Mouse (Mus musculus) c-Kit-positive CD71-positive TER-119-positive erythroid progenitor cells, embryonic 14.5 days (primary cell): ENCODE data around the gene Tubgcp3.
"Not testable (repeated sequence)": the region's sequence is repeated elsewhere in the genome, so short reads cannot be mapped to it uniquely, and the experiment has no call there.

ENCODE experiments used
- DNase-seq: peaks from one replicate; pipeline ENCODE4 v3.0.0-alpha.2; 2013; ENCODE audit warnings: low spot score

The Tubgcp3 gene

GRCm38 (mm10) chr8:12641527-12641926 lies 30.5 kb downstream of the Tubgcp3 start:
- no peak for DNase-seq

DNA sequence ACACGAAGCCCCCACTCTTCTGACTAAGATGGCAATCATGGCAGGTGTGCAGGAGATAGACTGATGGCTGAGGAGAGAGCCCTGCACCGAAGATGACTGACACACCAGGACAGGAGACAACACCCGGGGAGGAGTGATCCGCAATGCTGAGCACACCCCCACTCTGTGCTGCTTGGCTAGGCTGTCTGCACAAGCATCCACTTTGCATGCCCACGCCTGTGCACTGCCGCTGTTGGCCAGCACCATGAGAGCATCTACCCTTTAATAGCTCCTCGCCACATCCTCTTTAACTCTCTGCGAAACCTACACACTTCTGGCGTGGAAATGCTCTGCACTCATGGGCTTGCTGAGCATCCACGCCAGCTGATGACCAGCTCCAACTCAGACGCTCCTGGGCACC lies 33.6 kb downstream of the Tubgcp3 start:
- DNase-seq, result no peak

GRCm38 (mm10) chr8:12635366-12635765 lies 36.7 kb downstream of the Tubgcp3 start:
- DNase-seq, result no peak

- no peak for DNase-seq
Observed at GRCm38 (mm10) chr8:12629079-12629478, 43.0 kb downstream of the Tubgcp3 start.

GRCm38 (mm10) chr8:12625890-12626289 lies 46.2 kb downstream of the Tubgcp3 start:
- DNase-seq, result no peak

- DNase-seq, result no peak
Observed at GRCm38 (mm10) chr8:12621550-12622222, 50.4 kb downstream of the Tubgcp3 start.

DNA sequence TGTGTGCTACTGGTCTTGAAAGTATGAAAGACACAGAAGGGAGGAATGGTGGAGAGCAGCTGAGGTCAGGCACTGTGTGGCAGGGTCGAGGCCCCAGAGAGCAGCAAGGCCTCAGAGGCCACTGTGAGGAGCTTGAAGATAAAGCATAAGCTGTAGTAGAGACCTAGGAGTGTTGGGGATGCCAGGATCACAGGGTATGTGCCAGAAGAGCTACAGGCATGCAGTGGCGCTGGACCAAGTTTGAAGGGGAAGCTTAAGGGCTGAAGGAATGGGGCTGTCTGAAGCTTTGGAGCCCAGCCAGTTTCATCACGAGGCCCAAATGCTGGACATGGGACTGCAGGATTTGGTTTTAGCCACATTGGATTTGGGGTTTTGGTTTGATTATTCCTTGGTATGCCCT lies 54.7 kb downstream of the Tubgcp3 start:
- DNase-seq, result not testable (repeated sequence)

DNA sequence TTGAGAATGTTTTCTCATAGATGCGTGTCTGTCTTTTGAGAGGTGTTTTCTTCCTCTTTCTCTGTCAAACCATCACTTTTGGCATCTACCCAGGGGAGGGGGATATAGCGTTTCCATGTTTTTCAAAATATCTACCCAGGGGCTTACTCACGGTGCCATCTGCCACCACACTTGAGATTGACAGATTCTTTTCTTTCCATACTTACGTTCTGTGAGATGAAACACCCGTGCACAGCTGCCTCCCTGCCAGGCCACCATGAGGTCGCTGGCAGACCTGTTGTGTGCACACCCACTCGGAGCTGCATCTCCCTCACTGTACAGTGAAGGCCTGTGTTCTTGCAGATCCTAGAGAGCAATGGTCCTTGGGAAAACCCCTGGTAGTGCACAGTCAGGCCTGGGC lies 58.8 kb downstream of the Tubgcp3 start:
- no peak for DNase-seq

- DNase-seq, result no peak
Observed at GRCm38 (mm10) chr8:12609752-12610449, 62.1 kb downstream of the Tubgcp3 start.

DNA sequence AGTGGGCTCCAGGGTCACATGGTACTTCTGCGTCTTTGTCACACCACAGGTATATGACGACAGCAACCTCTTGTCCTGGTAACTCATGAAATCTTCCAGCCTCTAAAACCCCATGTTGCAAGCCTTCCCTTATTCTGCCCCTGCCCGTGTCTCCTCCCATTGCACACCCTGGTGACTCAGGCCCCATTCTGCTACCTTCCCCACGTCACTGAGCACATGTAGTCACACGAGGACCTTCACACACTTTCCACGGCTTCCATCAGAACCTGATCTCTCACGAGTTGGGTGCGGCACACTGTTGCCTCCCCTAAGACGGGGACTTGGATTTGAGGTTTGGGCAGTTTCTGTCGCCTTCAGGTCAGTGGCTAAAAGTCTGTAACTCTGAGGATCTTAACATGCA lies 63.2 kb downstream of the Tubgcp3 start:
- DNase-seq, result no peak

- peak; percentile 56 for DNase-seq
Observed at GRCm38 (mm10) chr8:12607223-12607622, 64.8 kb downstream of the Tubgcp3 start.

DNA sequence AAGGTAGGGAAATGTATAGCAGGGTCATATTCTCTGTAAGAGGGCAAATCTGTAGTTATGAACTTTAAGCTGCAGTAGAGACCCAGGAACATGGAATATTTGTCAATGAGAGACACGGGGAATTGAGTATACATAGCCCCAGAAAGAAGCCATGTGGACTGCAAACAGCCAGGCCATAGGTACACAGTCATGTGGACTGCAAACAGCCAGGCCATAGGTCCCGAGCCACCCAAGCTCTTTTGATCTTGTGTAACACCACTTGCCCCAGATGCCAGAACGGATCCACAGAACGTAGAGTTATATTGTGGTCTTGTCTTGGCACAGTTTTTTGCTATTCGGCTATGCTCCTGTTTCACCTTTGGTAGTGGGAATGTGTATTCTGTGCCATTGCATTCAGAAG lies 88.3 kb downstream of the Tubgcp3 start:
- DNase-seq, result no peak

DNA sequence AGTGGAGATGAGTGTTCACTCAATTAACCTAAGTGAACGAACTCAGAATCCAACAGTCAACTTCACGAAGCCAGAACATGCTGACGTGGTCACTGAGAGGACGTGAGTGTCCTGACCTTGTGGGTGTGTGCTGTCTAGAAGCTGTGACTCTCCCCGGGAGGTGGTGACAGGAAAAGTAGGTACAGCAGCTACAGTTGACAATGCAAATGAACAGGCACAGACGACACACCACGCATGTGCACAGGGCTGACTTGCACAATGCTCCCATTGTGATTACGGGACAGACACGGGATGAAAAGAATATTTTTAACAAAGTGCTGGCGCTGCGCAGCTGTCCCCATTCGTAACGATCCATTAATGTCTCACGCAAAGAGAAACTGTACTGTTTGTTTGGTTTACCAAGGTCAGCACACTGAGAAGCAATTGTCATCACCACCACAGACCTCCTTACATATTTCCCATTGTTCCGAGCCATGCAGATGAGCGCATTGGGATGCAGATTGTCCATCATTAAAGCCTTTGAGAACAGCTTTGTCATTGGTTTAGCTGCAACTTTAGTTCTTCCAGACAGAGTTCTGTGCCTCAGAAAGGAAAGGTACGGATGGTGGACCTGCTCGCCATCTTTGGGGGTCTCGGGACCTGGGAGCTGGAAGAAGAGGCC lies 92.6 kb downstream of the Tubgcp3 start:
- DNase-seq, result not testable (repeated sequence)

DNA sequence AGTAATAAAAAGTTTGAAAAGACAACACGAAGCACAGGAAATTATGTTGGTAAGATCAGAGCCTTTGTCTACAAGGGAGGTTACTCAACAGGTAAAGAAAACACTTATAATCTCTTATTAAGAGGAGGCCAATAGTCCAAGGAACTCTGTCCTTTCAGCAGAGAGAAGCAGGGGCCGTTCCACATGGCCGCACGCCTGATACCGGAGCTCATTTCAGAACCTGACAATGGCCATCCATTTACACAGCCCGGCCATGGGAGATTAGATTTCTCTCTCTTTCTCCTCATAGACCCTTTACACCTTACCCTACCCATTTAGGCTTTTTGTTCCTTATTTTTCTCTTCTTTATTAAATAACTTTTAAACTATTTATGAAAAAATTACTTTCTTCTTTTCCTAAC lies 95.3 kb downstream of the Tubgcp3 start:
- DNase-seq, result no peak

DNA sequence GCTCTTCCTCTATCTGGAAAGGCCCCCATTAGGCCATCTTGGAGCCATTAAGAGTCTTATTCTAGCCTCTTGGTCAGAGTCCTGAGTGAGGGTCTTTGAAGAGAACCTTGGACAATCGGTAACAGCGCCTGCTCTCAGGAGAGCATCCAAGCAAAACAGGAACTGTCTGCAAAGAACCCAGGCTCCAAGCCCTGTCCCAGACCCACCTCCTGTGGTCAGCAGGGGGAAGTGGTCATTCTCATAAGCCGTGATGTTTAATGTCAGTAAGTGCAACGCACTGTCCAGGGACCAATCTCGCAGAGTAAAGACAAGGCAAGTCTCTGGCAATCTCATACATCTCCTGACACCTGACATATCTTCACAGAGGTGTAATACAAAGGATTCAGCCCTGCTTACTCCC lies 96.0 kb downstream of the Tubgcp3 start:
- no peak for DNase-seq

DNA sequence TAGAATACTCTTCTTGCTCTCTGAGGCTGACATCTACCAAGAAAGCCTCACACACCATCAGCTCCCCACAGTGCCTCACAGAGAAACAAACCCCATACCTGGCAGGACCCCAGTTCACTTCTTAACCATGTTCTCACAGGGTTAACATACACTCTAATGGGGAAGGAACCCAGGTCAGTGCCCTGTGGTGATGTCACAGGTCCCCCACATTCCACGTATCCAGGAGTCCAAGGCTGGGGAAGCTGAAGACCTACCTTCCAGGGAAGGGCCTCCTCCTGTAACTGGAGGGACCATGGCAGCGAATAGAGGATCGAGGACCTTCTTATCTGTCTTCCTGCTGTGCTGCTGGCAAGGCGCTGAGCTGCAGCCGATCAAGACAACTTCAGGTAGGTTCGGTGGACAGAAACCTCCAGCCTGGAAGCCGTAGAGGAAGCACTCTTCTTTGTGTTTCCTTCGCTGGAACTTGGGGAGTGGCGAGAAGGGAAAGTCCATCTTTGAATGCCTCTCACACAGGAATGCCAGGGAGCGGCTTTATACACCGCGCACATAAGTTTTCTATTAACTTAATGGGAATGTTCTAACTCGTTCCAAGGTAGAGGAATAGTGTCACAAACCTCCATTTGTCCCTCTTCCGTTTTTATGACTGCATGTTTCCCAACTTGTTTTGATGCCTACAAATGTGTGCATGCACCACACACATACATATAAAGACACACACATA lies 99.1 kb downstream of the Tubgcp3 start, which contains the start of gene Spaca7:
Gene Spaca7 (plus strand): TSS at position 216 of the 721 bp plus-strand sequence.
- DNase-seq, result no peak

- DNase-seq, result no peak
Observed at GRCm38 (mm10) chr8:12566509-12566908, 105.5 kb downstream of the Tubgcp3 start.

DNA sequence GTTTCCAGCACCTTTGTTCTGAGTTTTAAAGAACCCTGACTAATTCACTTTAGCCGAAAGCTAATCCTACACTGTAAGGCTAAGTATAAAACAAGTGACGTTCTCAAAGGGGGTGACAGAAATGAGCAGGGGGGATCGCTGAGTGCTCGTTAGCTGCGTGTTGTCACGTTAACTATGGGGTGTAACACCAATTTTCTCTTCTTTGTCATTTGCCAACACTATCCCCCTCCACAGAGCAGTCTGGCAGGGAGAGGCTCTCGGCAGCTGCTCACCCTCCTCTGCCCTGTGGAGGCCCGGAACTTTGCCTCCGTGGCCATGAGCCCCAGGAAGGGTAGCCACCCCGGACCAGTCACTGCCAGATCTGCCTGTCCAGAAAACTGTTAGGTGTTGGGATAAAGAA lies 106.6 kb downstream of the Tubgcp3 start:
- no peak for DNase-seq

GRCm38 (mm10) chr8:12564307-12564706 lies 107.7 kb downstream of the Tubgcp3 start:
- DNase-seq, result no peak
